Mouse (Mus musculus) forebrain, embryonic 11.5 days (tissue): ENCODE measurements around the gene Ppib. TPM values are rescaled to one million over a fixed set of nuclear protein-coding genes. Genes with fewer than 3 reads are reported as not detected.

Experiments
- ATAC-seq: fragments of 200-750 bp; cut with Nextera tagmentation; replicated peaks from 2 replicates; pipeline ENCODE4 v1.8.0; 2017; ENCODE audit warnings: moderate TSS enrichment; ENCODE audit not compliant: low FRiP score
- DNase-seq: peaks from one replicate; pipeline ENCODE4 v3.0.0-alpha.2; 2017; ENCODE audit warnings: low spot score
- H3K27ac ChIP-seq: fragments of 300-500 bp; sonication (generic); 2 replicates; pipeline ENCODE4 v1.5.1; 2014; ENCODE audit warnings: low read depth, low read length
- H3K27me3 ChIP-seq: fragments of 300-500 bp; sonication (generic); 2 replicates; pipeline ENCODE4 v1.6.1; 2014; ENCODE audit warnings: mild to moderate bottlenecking, low read length, mixed read lengths; ENCODE audit not compliant: control insufficient read depth, insufficient read depth
- H3K36me3 ChIP-seq: fragments of 300-500 bp; sonication (generic); 2 replicates; pipeline ENCODE4 v1.6.1; 2014; ENCODE audit warnings: mild to moderate bottlenecking, low read length, moderate library complexity, mixed read lengths; ENCODE audit not compliant: control insufficient read depth, insufficient read depth
- H3K4me1 ChIP-seq: fragments of 300-500 bp; sonication (generic); replicated peaks from 2 replicates; pipeline ENCODE4 v1.6.1; 2014; ENCODE audit warnings: low read length, mixed read lengths; ENCODE audit not compliant: control insufficient read depth, insufficient read depth
- H3K4me2 ChIP-seq: fragments of 300-500 bp; sonication (generic); 2 replicates; pipeline ENCODE4 v1.6.1; 2014; ENCODE audit warnings: low read depth, mild to moderate bottlenecking, low read length, moderate library complexity, mixed read lengths; ENCODE audit not compliant: severe bottlenecking
- H3K4me3 ChIP-seq: fragments of 300-500 bp; sonication (generic); 2 replicates; pipeline ENCODE4 v1.5.1; 2014; ENCODE audit warnings: low read depth, low read length
- H3K9ac ChIP-seq: fragments of 300-500 bp; sonication (generic); 2 replicates; pipeline ENCODE4 v1.6.1; 2014; ENCODE audit warnings: low read length
- H3K9me3 ChIP-seq: fragments of 300-500 bp; sonication (generic); 2 replicates; pipeline ENCODE4 v1.6.1; 2016; ENCODE audit warnings: low read length, mixed read lengths; ENCODE audit not compliant: control insufficient read depth
- WGBS: fragments of 180-500 bp; shearing (Covaris S2); extraction: QIAGEN DNeasy Blood & Tissue Kit; methylation state at CpG from one replicate; pipeline ENCODE4 v1.1.7; 2014; 5-methylcytosine and 5-hydroxymethylcytosine counted together
- polyA plus RNA-seq: library from polyadenylated mRNA; unstranded; fragments of >200 nt; fragmentation: Nextera tagmentation; extraction: Ambion mirVana; gene quantifications from 2 replicates; pipeline ENCODE4 v1.2.1, GENCODE M21; 2014

Ppib gene
- polyA plus RNA-seq, 1 experiment from 2014 or later, result 416 TPM

- Histone ChIP-seq H3K4me2 (no peak overlapping the region), H3K27me3 (no peaks in the 10 kb centered on the region), H3K4me1 (peaks cover 4% of the 10 kb centered on the region; the same call in 1 of the 2 replicates), H3K27ac (no peak overlapping the region), H3K4me3 (no peak overlapping the region), H3K9ac (no peak overlapping the region), H3K9me3 (no peaks in the 10 kb centered on the region), H3K36me3 (no peaks in the 10 kb centered on the region; the same call in 1 of the 2 replicates)
- 79% methylated on average over 3 of the region's 3 CpGs for WGBS
- no peak for DNase-seq
- ATAC-seq, result no peak
Measured at GRCm38 (mm10) chr9:66080804-66081459, 20.9 kb downstream of the Ppib start.

GRCm38 (mm10) chr9:66081999-66082398, 22.0 kb downstream of the Ppib start:
- Histone ChIP-seq H3K36me3 (peaks cover 1% of the 10 kb centered on the region; the same call in 1 of the 2 replicates), H3K4me3 (no peak overlapping the region), H3K4me2 (no peak overlapping the region), H3K9me3 (no peaks in the 10 kb centered on the region), H3K27ac (no peak overlapping the region), H3K9ac (no peak overlapping the region), H3K27me3 (no peaks in the 10 kb centered on the region), H3K4me1 (peaks cover 4% of the 10 kb centered on the region; the same call in 1 of the 2 replicates)
- WGBS, result 84% methylated on average over 4 of the region's 4 CpGs
- ATAC-seq (no peak), DNase-seq (no peak)

GRCm38 (mm10) chr9:66084171-66084570, 24.1 kb downstream of the Ppib start:
- DNase-seq (no peak), ATAC-seq (no peak)
- H3K4me3 ChIP-seq, result no peak overlapping the region
- H3K36me3 ChIP-seq, result peaks cover 10% of the 10 kb centered on the region; the same call in 1 of the 2 replicates
- no peak overlapping the region for H3K4me2 ChIP-seq
- no peaks in the 10 kb centered on the region for H3K4me1 ChIP-seq
- no peak overlapping the region for H3K9ac ChIP-seq
- H3K9me3 ChIP-seq, result no peaks in the 10 kb centered on the region
- WGBS, result 93% methylated on average over 3 of the region's 3 CpGs
- no peak overlapping the region for H3K27ac ChIP-seq
- no peaks in the 10 kb centered on the region for H3K27me3 ChIP-seq

- H3K4me3 ChIP-seq, result no peak overlapping the region
- H3K9ac ChIP-seq, result no peak overlapping the region
- H3K27me3 ChIP-seq, result no peaks in the 10 kb centered on the region
- H3K36me3 ChIP-seq, result peaks cover 10% of the 10 kb centered on the region; the same call in 1 of the 2 replicates
- no peaks in the 10 kb centered on the region for H3K9me3 ChIP-seq
- DNase-seq (no peak), ATAC-seq (no peak)
- H3K4me2 ChIP-seq, result no peak overlapping the region
- 94% methylated on average over 7 of the region's 7 CpGs for WGBS
- no peaks in the 10 kb centered on the region for H3K4me1 ChIP-seq
- no peak overlapping the region for H3K27ac ChIP-seq
Measured at GRCm38 (mm10) chr9:66087062-66087461, 27.0 kb downstream of the Ppib start.

- H3K27ac ChIP-seq, result no peak overlapping the region
- 52% methylated on average over 4 of the region's 4 CpGs for WGBS
- H3K9ac ChIP-seq, result no peak overlapping the region
- H3K4me3 ChIP-seq, result no peak overlapping the region
- DNase-seq, result peak; percentile 70
- no peak overlapping the region for H3K4me2 ChIP-seq
- H3K4me1 ChIP-seq, result no peaks in the 10 kb centered on the region
- no peaks in the 10 kb centered on the region for H3K27me3 ChIP-seq
- ATAC-seq, result no peak
- H3K9me3 ChIP-seq, result no peaks in the 10 kb centered on the region
- H3K36me3 ChIP-seq, result peaks cover 21% of the 10 kb centered on the region; the same call in 1 of the 2 replicates
Measured at GRCm38 (mm10) chr9:66088411-66088810, 28.4 kb downstream of the Ppib start.

- H3K27me3 ChIP-seq, result no peaks in the 10 kb centered on the region
- DNase-seq, result no peak
- H3K9me3 ChIP-seq, result no peaks in the 10 kb centered on the region
- no peaks in the 10 kb centered on the region for H3K4me1 ChIP-seq
- no peak overlapping the region for H3K9ac ChIP-seq
- ATAC-seq, result no peak
- no peak overlapping the region for H3K4me3 ChIP-seq
- WGBS, result 91% methylated on average over 13 of the region's 13 CpGs
- peaks cover 22% of the 10 kb centered on the region; the same call in 1 of the 2 replicates for H3K36me3 ChIP-seq
- no peak overlapping the region for H3K27ac ChIP-seq
- H3K4me2 ChIP-seq, result no peak overlapping the region
Measured at GRCm38 (mm10) chr9:66090593-66091244, 30.7 kb downstream of the Ppib start.

GRCm38 (mm10) chr9:66091327-66092231, 31.6 kb downstream of the Ppib start:
- ATAC-seq (no peak), DNase-seq (no peak)
- 81% methylated on average over 6 of the region's 6 CpGs for WGBS
- no peaks in the 10 kb centered on the region for H3K27me3 ChIP-seq
- H3K9ac ChIP-seq, result no peak overlapping the region
- peaks cover 22% of the 10 kb centered on the region; the same call in 1 of the 2 replicates for H3K36me3 ChIP-seq
- no peak overlapping the region for H3K4me3 ChIP-seq
- H3K4me1 ChIP-seq, result no peaks in the 10 kb centered on the region
- no peak overlapping the region for H3K4me2 ChIP-seq
- no peaks in the 10 kb centered on the region for H3K9me3 ChIP-seq
- H3K27ac ChIP-seq, result no peak overlapping the region

- no peak overlapping the region for H3K9ac ChIP-seq
- no peaks in the 10 kb centered on the region for H3K27me3 ChIP-seq
- H3K9me3 ChIP-seq, result no peaks in the 10 kb centered on the region
- DNase-seq (no peak), ATAC-seq (no peak)
- no peak overlapping the region for H3K4me3 ChIP-seq
- no peaks in the 10 kb centered on the region for H3K4me1 ChIP-seq
- H3K4me2 ChIP-seq, result no peak overlapping the region
- H3K27ac ChIP-seq, result no peak overlapping the region
- H3K36me3 ChIP-seq, result peaks cover 16% of the 10 kb centered on the region; the same call in 1 of the 2 replicates
- 90% methylated on average over 2 of the region's 2 CpGs for WGBS
Measured at GRCm38 (mm10) chr9:66092664-66093063, 32.6 kb downstream of the Ppib start.
